Mouse (Mus musculus): ENCODE measurements around the gene Dis3l.
"Not testable (repeated sequence)": the region's sequence is repeated elsewhere in the genome, so short reads cannot be mapped to it uniquely, and the experiment has no call there.

Gene Dis3l

DNA sequence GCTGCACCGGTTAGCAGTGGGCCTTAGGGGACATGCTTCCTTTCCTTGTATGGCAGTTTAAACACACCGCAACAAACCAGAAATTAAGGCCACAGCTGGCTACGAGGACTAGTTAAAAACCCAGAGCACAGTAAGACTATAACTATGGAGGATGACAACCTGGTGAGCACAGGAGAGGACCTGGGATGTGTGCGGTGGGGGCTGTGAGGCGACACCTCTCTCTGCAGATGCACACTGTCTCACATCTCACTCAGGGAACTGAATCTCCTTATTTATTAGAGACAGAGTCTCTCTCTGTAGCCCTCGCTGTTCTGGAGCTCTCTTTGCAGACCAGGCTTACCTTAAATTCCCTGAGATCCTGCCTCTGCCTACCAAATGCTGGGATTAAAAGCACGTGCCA, 17.1 kb downstream of the Dis3l start:
- DNase-seq (ENCODE audit: low read depth, low spot score): no peak

DNA sequence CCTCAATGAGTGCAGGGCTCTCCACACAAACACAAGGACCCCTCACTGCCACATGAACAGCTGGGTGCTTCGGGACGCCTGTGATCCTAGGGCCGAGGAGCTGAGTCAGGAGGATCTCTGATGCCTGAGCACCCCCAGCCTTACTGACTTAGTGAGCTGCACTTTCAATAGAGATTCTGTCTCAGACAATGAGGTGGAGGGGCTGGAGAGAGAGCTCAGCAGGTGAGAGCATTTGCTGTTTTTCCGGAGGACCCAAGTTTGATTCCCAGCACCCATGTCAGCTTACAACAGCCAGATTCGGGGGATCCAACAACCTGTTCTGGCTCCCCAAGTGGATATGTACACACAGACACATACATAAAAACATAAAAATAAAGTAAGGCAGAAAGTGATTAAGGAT, 24.1 kb downstream of the Dis3l start:
- no peak for DNase-seq (ENCODE audit: low read depth, low spot score)

DNA sequence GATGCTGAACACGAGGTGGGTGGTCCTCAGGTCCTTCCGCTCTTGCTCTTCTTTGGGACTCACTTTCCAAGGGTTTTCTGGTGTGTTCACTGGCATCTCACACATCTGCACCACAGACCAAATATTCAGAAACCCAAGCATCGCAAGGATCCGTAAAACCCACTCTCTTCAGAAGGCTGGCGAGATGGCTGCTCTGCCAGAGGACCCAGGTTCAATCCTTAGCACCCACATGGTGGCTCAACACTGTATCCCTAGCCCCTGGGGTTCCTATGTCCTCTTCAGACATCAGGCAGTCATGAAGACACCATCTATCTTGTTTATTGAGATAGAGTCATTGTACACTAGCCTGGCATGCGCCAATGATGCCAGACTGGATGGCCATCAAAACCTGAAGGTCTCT, 26.4 kb downstream of the Dis3l start:
- no peak for DNase-seq (ENCODE audit: low read depth, low spot score)

DNA sequence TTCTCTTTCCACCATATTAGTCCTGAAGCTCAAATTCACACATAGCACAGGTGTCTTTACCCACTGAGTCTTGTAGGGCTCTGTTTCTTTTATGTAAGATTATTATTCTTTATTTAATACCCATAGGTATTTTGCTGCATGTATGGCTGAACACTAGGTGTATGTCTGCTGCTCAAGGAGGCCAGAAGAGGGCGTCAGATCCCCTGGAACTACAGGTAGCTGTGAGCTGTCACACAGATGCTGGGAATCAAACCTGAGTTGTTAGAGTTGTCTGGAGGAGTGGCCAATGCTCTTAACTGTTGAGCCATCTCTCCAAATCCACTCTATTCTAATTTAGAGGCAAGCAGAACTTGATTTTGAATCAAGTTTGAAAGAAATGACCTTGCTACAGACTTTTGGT, 29.0 kb downstream of the Dis3l start:
- DNase-seq (ENCODE audit: low read depth, low spot score): peak; percentile 38

DNA sequence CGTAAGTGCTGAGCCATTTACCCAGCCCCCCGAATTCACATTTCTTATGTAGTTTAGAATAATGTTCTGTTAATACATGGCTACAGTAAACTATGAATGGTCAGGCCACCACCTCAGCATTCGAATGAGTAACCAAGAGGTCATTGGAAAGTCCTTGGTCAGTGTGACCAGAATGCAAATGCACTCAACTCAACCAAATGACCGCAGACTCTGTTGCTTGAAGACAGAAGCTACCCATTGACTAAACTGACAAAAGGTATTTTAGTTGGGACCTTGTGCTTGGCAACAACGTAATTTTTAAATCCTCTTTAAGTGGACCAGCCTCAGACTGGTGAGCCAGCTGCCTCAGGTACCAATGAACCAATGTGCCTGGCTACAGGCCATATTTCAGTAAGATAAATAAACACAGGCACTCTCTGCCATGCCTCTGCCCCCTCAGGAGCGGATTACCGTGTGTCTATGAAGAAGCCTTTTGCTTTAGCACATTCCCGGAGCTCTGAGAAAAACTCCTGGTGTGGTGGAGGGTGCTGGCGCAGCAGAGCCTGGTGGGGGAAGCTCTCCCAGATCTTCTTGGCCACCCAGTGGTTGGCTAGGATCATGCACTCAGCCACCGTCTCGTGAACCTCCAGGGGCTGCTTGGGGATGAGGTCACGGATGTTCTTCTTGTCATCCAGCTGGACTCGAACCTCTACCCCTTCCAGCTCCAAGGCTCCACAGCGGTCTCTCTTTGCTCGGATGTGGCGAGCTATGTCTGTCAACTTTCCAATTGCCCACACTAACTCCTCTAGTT, 29.9 kb downstream of the Dis3l start:
- DNase-seq (ENCODE audit: low read depth, low spot score): no peak

DNA sequence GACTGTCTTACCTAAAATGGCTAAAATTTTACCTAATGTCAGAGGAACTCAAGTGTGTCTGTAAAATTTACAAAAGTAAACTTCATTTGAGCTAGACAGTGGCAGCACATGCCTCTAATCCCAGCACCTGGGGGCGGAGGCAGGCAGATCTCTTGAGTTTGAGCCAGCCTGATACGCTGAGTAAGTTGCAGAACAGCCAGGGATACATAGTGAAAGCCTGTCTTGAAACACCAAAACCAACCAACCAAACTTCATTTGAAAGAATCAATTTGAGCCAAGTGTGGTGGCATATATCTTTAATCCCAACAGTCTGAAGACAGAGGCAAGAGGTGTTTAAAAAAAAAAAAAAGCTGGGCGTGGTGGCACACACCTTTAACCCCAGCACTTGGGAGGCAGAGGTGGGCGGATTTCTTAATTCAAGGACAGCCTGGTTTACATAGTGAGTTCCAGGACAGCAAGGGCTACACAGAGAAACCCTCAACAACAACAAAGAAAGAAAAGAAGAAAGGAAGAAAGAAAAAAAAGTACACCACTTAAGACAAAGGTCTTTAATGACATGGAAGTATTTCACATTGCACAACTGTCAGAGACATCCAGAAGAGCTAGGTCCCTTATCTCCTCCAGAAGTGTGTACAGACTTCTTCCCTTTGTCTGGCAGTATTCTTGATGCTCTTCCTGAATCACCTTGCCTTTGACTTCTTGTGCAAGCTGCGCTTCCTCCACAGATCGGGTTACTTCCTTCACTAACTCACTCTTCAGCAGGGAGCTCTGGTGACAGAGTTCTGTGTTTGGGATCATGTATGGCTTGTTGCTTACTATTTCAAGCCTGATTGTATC, 34.4 kb downstream of the Dis3l start:
- DNase-seq (ENCODE audit: low read depth, low spot score): no peak

DNA sequence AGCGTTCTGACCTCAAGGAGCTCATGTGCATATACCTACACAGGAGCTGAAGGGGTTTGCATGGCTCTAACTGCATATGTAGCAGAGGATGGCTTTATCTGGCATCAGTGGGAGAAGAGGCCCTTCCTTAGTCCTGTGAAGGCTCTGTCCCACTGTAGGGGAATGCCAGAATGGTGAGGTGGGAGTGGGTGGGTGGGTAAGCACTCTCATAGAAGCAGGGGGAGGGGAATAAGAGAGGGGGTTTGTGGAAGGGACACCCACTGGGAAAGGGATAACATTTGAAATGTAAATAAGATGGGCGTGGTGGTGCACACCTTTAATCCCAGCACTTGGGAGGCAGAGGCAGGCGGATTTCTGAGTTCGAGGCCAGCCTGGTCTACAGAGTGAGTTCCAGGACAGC, 38.0 kb downstream of the Dis3l start:
- DNase-seq (ENCODE audit: low read depth, low spot score): not testable (repeated sequence)

DNA sequence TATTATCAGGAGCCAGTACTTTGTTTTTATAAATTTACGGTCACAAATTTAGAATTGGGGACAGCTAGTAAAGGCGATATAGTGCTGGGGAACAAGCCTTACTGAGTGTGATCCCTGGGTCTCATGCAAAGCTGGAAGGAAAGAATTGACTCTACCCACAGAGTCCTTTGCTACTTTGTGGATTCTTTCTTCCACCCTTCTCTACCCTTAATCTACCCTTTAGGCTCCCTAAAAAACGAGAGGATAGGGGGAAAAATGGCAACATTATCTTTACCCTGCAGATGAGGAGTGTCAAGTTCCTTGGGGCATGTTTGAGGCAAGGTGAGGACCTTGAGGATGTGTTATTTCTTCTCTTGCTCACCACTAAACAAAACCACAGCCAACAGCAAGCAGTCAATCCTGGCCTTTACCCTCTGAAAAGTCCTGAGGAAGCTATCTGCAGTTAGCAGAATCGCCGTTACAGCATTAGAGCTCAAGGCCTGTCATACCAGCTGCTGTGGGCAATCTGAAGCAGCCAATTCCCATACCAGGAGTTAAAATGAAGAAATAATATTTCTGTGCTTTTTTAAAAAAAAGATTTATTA, 58.6 kb downstream of the Dis3l start:
- peak; percentile 21 for DNase-seq (ENCODE audit: low read depth, low spot score)

DNA sequence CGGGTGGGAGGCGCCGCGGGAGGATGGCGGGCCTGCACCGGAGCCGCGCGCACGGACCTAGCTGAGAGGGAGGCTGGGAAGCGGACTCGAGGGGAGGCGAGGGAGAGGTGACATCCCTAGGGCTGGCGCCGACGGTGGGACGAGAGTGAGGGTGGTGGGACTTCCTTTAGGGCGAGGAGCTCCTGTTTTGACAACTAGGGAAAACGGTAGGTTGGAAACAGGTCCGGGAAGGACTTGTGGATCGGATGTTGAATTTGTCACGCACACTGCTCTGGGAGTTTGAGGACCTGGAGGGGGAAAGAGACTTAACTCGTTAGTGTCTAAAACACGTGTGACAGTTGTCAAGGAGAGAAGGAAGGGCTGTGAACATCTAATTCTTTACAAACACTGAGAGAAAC, 59.3 kb downstream of the Dis3l start:
- no peak for DNase-seq (ENCODE audit: low read depth, low spot score)

DNA sequence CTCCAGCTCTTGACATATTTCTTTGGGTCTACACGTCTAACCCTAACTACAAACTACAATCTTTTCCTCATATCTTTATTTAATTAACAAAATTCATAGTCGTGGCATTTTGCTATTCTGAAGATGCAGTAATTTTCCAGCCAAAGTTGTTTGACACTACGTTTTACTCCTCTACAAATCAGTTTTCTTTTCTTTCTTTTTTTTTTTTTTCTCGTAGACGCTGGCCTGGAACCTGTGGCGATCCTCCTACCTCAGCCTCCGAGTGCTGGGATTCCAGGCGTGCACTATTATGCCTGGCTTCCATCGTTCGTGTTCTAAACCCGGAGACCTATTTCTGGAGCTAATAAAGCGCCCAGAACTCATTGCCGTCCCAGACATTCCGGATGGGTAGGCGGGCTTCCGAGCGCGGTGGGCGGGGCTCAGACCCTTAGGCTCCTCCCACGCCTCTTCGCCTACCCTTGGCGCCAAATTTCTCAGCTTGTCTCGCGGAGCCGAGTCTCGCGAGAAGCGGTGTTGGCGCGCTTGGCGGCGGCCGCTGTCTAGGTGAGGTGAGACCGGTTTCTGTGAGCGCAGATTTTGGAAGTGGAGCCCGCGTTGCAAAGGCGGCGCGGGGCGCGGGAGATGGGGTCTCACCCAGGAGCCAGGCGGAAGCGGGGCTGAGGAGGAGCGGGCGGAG, 59.8 kb downstream of the Dis3l start, which contains the start of gene Tipin:
Gene Tipin (plus strand): TSS at position 477 of the 676 bp plus-strand sequence.
- peak; percentile 97 for DNase-seq (ENCODE audit: low read depth, low spot score)

DNA sequence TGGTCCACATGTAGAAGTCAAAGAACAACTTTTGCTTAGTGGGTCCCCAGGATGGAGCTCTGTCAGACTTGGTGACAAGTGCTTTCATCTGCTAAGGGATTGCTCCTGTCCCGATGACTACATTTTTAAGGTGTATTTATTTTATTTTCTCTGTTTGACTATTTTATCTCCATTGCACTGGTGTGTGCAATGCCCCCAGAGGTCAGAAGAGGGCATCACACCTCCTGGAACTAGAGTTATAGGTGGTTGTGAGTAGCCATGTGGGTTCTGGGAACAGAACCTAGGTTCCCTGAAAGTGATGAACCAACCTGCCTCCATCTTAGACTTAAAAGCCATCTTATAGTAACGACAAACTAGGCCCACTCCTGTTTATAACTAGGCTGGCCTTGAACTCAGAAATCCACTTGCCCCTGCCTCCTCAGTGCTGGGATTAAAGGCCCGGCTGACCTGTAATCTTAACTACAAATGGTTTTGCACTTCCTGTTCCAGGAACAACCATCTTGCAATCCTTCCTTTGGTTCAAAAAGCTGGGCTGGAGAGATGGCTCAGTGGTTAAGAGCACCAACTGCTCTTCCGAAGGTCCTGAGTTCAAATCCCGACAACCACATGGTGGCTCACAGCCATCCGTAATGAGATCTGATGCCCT, 62.3 kb downstream of the Dis3l start:
- DNase-seq (ENCODE audit: low read depth, low spot score): peak; percentile 40

DNA sequence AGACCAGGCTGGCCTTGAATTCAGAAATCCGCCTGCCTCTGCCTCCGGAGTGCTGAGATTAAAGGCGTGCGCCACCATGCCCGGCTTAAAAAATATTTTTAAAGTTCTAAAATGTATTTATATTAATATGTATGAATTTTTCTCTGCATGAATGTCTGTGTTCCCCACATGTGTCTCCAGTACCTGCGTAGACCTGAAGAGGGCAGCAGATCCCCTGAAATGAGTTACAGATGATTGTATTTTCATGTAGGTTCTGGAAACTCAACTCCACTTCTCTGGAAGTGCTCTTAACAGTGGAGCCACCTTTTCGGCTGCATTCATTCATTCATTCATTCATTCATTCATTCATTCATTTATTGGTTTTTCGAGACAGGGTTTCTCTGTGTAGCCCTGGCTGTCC, 63.4 kb downstream of the Dis3l start:
- DNase-seq (ENCODE audit: low read depth, low spot score): peak; percentile 79

DNA sequence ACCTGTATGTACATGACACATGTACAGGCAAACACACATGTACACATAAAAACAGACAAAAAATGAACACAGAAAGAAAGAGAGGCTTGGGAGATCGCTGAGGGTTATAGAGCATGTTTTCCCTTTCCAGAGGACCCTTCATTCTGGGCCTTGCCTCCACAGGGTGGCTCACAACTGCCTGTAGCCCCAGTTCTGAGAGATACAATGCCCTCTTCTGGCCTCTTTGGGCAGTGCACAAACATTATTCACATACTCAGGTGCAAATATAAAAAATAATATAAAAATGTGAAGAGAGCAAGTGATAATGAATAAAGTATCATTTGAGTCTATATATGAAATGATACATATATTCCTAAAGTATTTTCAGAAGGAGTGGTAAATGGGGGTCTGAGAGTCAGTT, 66.2 kb downstream of the Dis3l start:
- DNase-seq (ENCODE audit: low read depth, low spot score): peak; percentile 60

DNA sequence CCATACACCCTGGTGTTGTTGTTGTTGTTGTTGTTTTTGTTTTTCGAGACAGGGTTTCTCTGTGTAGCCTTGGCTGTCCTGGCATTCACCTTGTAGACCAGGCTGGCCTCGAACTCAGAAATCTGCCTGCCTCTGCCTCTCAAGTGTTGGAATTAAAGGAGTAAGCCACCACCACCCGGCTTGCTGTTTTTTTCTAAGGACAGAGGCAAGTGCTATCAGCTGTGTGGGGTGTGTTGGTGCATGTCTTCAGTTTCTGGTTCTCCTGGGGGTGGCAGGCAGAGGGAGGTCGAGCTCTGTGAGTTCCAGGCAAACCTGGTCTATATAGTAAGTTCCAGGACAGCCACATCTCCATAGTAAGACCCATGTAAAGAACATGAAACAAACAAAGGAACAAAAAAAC, 66.8 kb downstream of the Dis3l start:
- DNase-seq (ENCODE audit: low read depth, low spot score): no peak

DNA sequence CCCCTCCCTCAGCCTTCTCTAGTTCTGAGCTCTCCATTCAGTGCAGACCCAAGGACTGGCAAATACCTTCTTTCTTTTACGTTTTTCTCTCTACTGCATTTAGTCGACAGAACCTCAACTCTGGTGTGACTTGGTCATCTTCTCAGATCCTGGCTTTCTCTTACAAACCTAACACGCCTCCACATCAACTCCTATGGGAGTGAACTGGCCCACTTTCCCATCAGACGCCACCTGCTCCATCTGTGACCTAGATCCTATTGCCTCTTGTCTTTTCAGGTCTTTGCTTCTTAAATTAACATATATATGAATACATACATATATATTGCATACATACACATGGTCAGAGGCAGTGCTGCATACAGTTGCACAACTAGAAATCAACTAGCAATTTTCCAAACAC, 67.3 kb downstream of the Dis3l start:
- no peak for DNase-seq (ENCODE audit: low read depth, low spot score)

DNA sequence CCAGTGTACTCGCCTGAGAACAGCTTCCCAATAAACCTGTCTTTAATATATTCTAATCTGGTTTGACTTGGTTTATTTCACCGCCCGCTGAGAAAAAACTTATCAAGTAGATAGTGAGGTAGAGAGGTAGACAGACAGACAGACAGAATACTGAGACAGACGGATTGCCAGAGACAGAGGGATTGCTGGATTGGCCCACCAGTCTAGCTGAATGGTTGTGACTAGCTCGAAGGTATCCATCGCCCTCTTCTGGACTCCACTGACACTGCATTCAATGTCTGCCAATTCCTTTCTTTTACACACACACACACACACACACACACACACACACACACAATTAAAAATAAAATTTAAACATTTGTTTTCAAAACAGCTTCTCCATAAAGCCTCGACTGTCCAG, 68.5 kb downstream of the Dis3l start:
- peak; percentile 67 for DNase-seq (ENCODE audit: low read depth, low spot score)

DNA sequence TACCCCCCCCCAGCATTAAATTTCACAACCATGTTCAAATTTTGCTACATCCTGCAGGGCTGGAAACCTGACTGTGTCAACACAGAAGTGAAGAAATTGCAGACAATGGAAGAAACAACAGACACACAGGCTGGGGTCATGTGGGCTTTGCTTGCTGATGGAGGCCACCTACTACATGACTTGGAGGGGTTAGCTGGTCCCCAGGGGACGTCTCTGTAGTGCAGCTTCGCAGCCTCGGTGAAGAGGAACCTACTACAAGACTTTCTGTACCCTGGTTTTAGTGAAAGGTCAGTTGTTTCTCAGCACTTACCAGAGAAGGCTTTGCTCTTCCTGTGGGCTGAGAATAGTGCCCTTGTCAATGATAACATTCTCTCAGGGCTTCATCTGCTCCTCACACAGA, 69.8 kb downstream of the Dis3l start:
- peak; percentile 59 for DNase-seq (ENCODE audit: low read depth, low spot score)

DNA sequence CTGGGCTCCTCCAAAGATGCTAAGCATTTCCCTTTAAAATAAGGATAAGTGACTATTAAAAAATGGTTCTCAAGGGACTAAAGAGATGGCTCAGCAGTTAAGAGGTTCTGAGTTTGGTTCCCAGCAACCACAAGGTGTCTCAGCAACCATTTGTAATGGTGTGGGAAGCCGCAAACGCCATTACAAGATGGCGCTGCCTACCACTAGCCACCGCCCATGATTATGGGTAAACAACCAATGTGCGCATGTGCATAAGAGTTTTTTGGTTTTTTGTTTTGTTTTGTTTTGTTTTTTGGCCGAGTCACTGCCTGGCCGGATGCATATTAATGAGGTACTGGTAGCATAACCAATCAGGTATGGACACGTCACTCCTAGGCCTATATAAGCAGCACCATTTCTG, 72.3 kb downstream of the Dis3l start:
- not testable (repeated sequence) for DNase-seq (ENCODE audit: low read depth, low spot score)

DNA sequence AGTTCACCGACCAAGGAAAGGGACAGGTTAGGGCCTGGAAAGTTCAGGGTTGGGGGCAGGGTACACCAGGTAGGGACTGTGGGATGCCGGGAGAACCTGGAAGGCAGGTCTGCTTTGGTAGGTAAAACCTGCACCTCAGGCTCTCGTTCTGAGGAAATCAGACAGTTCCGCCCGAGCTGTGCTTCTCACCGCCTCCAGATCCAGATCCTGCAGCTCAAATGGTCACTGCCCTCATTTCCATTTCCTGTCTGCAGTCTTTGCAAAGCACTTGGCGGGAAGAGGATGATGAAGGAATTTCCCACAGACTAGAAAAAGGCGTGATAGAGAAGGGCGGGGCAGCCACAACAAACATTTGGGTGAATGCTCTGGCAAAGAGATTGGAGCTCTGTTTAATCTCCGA, 72.9 kb downstream of the Dis3l start:
- no peak for DNase-seq (ENCODE audit: low read depth, low spot score)

DNA sequence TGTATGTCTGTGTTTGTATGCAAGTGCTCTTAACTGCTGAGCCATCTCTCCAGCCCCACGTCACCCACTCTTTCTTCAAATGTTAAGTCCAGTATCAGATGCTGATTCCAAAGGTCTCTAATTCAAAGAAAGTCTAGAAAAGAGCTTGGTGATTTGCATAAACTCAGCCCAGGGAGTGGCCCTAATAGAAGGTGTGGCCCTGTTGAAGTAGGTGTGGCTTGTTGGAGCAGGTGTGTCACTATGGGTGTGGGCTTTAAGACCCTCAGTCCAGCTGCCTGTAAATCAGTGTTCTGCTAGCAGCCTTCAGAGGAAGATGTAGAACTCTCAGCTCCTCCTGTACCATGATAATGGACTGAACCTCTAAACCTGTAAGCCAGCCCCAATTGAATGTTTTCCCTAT, 73.9 kb downstream of the Dis3l start:
- no peak for DNase-seq (ENCODE audit: low read depth, low spot score)

DNA sequence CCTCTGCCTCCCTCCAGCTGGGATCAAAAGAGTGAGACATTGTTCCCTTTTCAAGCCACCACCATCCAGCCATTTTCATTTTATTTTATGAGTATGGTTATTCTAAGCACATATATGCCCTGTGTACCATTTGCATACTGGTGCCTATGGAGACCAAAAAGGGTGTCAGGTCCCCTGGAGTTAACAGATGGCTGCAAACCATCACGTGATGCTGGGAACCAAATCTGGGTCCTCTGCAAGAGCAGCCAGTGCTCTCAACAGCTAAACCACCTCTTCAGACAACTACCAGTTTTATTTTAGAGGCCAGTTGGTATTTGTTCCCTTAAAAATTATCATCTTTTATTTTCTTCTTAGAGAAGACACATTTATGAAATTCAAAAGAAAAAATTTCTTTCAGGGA, 76.3 kb downstream of the Dis3l start:
- DNase-seq (ENCODE audit: low read depth, low spot score): no peak

DNA sequence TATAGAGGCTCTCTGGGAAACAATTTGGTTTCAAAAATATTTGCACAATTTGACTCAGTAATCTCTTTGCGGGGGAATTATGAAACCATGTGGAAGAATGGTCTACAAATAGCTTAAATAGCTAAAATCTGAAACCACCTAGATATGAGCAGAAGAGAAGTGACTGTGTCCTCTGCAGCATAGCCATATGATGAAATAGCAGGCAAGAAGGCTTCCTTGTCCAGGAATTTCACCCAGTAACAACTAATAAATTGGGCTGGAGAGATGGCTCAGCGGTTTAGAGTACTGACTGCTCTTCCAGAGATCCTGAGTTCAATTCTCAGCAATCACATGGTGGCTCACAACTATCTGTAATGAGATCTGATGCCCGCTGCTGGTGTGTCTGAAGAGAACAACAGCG, 80.1 kb downstream of the Dis3l start:
- DNase-seq (ENCODE audit: low read depth, low spot score): no peak
